Mouse (Mus musculus): ENCODE data around the gene Krtap4-7. TPM values are rescaled to one million over a fixed set of nuclear protein-coding genes. Genes with fewer than 3 reads are reported as not detected.

The Krtap4-7 gene
- polyA plus RNA-seq, 1 experiment from 2014 or later = not detected

DNA sequence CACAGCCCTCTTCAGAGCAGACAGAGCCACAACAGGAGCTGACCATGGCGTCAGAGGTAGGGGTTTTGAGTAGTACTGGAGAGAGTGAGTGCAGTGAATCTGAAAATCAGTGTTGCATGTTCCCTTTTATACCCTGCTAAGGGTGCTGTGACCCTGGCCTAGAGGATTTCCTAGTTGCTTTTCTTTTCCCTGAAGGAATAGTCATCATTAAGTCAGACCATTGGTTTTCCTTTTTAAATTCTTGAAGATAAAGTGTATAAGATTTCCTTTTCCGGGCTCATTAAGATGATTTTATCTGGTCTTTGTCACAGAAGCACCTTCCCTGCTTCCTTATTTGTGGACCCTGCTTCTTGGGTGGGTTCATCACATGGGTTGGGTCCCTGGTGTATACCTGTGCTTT, 6.2 kb upstream of the Krtap4-7 start, which contains the start of gene Gm11555:
TSS of gene Gm11555 (minus strand) at position 101 of the 400 bp plus-strand sequence.
- H3K9ac ChIP-seq (ENCODE audit: low read length) = no peak within 1 kb of the TSS
- 72% methylated on average over 2 of the region's 2 CpGs for WGBS
- no peak within 1 kb of the TSS for H3K4me2 ChIP-seq (ENCODE audit: low read length)
- no peaks in the 10 kb centered on the region for H3K4me1 ChIP-seq (ENCODE audit: control insufficient read depth, insufficient read depth, low read length)
- no peaks in the 10 kb centered on the region for H3K36me3 ChIP-seq (ENCODE audit: control insufficient read depth, insufficient read depth, low read length)
- no peaks in the 10 kb centered on the region for H3K27me3 ChIP-seq (replicated peaks; ENCODE audit: control insufficient read depth, insufficient read depth, low read length)
- ATAC-seq (no peak), DNase-seq (ENCODE audit: low spot score) (no peak)
- H3K9me3 ChIP-seq (replicated peaks; ENCODE audit: control insufficient read depth, low read length) = no peaks in the 10 kb centered on the region
- no peak within 1 kb of the TSS for H3K27ac ChIP-seq (ENCODE audit: low read depth, low read length)
- no peak within 1 kb of the TSS for H3K4me3 ChIP-seq (ENCODE audit: low read depth, low read length)

DNA sequence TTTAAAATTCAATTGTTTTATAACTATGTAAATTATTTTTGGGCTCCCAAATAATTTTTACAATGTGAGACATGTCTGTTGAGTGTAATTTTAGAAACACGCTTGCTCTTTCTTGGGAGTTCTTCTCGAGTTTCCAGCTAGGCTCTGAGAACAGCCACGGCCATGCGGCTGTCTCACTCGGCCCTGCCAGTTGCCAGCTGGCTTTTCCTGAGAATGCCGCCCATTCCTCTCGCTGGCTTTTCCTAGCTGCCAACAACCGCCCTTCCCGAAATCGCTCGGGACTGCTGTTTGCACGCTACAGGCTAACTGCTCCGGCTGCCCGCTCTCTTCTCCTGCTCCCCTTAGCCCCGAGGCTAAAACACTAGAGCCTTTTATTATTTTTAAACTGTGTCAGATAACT, 2.6 kb upstream of the Krtap4-7 start:
- H3K4me1 ChIP-seq (ENCODE audit: control insufficient read depth, insufficient read depth, low read length) = no peaks in the 10 kb centered on the region
- DNase-seq (ENCODE audit: low spot score) (no peak), ATAC-seq (no peak)
- H3K9me3 ChIP-seq (replicated peaks; ENCODE audit: control insufficient read depth, low read length) = no peaks in the 10 kb centered on the region
- no peak overlapping the region for H3K9ac ChIP-seq (ENCODE audit: low read length)
- H3K27me3 ChIP-seq (replicated peaks; ENCODE audit: control insufficient read depth, insufficient read depth, low read length) = no peaks in the 10 kb centered on the region
- H3K4me2 ChIP-seq (ENCODE audit: low read length) = no peak overlapping the region
- H3K36me3 ChIP-seq (ENCODE audit: control insufficient read depth, insufficient read depth, low read length) = no peaks in the 10 kb centered on the region
- H3K4me3 ChIP-seq (ENCODE audit: low read depth, low read length) = no peak overlapping the region
- H3K27ac ChIP-seq (ENCODE audit: low read depth, low read length) = no peak overlapping the region
- 91% methylated on average over 15 of the region's 15 CpGs for WGBS

DNA sequence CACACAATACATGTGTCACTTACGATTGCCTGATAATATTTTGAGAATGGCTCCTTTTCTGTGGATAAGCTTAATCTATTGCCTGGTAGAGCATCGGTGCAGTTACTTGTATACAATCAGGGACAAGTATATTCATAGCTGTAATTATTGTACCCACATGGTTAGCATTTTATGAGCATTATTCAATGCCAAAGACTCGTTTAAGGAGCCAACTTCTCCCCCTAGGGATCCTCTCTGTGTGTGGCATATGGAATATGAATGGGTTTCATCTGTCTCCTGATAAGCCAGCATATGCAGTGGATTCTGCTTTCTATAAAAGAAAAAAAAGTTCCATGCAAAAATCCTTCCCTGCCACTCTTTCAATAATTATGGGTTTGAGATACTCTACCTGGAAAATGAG, 462 bp upstream of the Krtap4-7 start:
- Histone ChIP-seq H3K4me2 (ENCODE audit: low read length) (no peak overlapping the region), H3K27me3 (replicated peaks; ENCODE audit: control insufficient read depth, insufficient read depth, low read length) (no peaks in the 10 kb centered on the region), H3K36me3 (ENCODE audit: control insufficient read depth, insufficient read depth, low read length) (no peaks in the 10 kb centered on the region), H3K4me3 (ENCODE audit: low read depth, low read length) (no peak overlapping the region), H3K9ac (ENCODE audit: low read length) (no peak overlapping the region), H3K4me1 (ENCODE audit: control insufficient read depth, insufficient read depth, low read length) (no peaks in the 10 kb centered on the region), H3K27ac (ENCODE audit: low read depth, low read length) (no peak overlapping the region), H3K9me3 (replicated peaks; ENCODE audit: control insufficient read depth, low read length) (no peaks in the 10 kb centered on the region)
- WGBS = 69% methylated on average over 3 of the region's 3 CpGs
- peak; percentile 58 for DNase-seq (ENCODE audit: low spot score)
- no peak for ATAC-seq

DNA sequence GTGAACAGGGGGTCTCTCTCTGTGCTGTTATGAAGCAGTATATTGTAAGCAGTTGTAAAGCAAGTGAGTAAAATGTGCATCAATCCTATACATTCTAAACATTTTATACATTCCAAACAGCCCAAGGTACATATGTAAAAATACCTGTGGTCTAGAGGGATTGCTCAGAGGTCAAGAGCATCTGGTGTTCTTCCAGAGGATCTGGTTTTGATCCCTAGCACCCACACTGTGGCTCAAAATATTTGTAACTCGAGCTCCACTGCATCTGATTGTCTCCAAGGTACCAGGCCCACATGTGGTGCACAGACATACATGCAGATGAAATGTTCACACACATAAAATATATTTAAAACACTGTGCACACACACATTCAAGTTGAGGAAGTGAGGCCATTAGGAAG, 3.0 kb downstream of the Krtap4-7 start:
- H3K36me3 ChIP-seq (ENCODE audit: control insufficient read depth, insufficient read depth, low read length) = no peaks in the 10 kb centered on the region
- H3K9ac ChIP-seq (ENCODE audit: low read length) = no peak overlapping the region
- ATAC-seq (no peak), DNase-seq (ENCODE audit: low spot score) (no peak)
- H3K4me1 ChIP-seq (ENCODE audit: control insufficient read depth, insufficient read depth, low read length) = no peaks in the 10 kb centered on the region
- no peaks in the 10 kb centered on the region for H3K27me3 ChIP-seq (replicated peaks; ENCODE audit: control insufficient read depth, insufficient read depth, low read length)
- no peaks in the 10 kb centered on the region for H3K9me3 ChIP-seq (replicated peaks; ENCODE audit: control insufficient read depth, low read length)
- H3K27ac ChIP-seq (ENCODE audit: low read depth, low read length) = no peak overlapping the region
- H3K4me2 ChIP-seq (ENCODE audit: low read length) = no peak overlapping the region
- H3K4me3 ChIP-seq (ENCODE audit: low read depth, low read length) = no peak overlapping the region
- 53% methylated on average over 1 of the region's 1 CpGs for WGBS

DNA sequence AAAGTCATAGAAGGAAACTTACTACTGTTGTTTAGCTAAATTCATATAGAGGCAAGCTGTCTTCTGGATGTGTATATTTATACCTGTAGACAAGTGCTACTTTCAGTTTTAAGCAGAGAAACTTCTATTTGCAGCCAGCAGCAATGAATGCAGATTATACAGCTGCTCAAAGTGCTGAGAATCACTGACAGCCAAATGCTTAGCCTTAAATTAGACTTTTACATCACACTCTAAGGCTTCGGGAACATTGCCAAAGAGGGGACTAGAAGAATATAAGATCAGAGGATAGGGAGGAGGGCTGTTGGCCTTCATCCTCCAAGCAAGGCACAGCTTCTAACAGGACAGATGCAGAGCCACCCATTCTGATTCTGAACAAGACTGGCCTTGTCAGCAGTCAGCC, 6.8 kb downstream of the Krtap4-7 start:
- Histone ChIP-seq H3K36me3 (ENCODE audit: control insufficient read depth, insufficient read depth, low read length) (no peaks in the 10 kb centered on the region), H3K27ac (ENCODE audit: low read depth, low read length) (no peak overlapping the region), H3K9me3 (replicated peaks; ENCODE audit: control insufficient read depth, low read length) (no peaks in the 10 kb centered on the region), H3K4me3 (ENCODE audit: low read depth, low read length) (no peak overlapping the region), H3K4me2 (ENCODE audit: low read length) (no peak overlapping the region), H3K9ac (ENCODE audit: low read length) (no peak overlapping the region), H3K4me1 (ENCODE audit: control insufficient read depth, insufficient read depth, low read length) (no peaks in the 10 kb centered on the region), H3K27me3 (replicated peaks; ENCODE audit: control insufficient read depth, insufficient read depth, low read length) (no peaks in the 10 kb centered on the region)
- 50% methylated on average over 1 of the region's 1 CpGs for WGBS
- DNase-seq (ENCODE audit: low spot score) (peak; percentile 19), ATAC-seq (no peak)

DNA sequence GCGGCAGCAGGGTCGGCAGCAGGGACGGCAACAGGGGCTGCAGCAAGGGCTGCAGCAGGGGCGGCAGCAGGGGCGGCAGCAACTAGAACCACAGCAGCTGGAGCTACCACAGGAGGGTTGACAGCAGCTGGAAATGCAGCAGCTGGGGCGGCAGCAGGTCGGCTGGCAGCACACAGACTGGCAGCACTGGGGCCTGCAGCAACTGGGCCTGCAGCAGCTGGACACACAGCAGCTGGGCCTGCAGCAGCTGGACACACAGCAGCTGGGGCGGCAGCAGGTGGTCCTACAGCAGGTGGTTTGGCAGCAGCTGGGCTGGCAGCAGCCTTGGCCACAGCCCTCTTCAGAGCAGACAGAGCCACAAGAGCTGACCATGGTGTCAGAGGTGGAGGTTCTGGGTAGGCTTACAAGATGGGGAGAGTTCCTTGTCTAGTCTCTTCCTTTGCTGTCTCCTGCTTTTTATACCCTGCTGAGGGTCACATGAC, 9.2 kb downstream of the Krtap4-7 start, which contains the start of gene Krtap4-2:
TSS of gene Krtap4-2 (minus strand) at position 432 of the 482 bp plus-strand sequence.
- Histone ChIP-seq H3K4me3 (ENCODE audit: low read depth, low read length) (no peak within 1 kb of the TSS), H3K9ac (ENCODE audit: low read length) (no peak within 1 kb of the TSS), H3K27ac (ENCODE audit: low read depth, low read length) (no peak within 1 kb of the TSS), H3K9me3 (replicated peaks; ENCODE audit: control insufficient read depth, low read length) (no peaks in the 10 kb centered on the region), H3K27me3 (replicated peaks; ENCODE audit: control insufficient read depth, insufficient read depth, low read length) (no peaks in the 10 kb centered on the region), H3K36me3 (ENCODE audit: control insufficient read depth, insufficient read depth, low read length) (no peaks in the 10 kb centered on the region), H3K4me1 (ENCODE audit: control insufficient read depth, insufficient read depth, low read length) (no peaks in the 10 kb centered on the region), H3K4me2 (ENCODE audit: low read length) (no peak within 1 kb of the TSS)
- DNase-seq (ENCODE audit: low spot score) = no peak
- 42% methylated on average over 8 of the region's 8 CpGs for WGBS
- ATAC-seq = no peak

DNA sequence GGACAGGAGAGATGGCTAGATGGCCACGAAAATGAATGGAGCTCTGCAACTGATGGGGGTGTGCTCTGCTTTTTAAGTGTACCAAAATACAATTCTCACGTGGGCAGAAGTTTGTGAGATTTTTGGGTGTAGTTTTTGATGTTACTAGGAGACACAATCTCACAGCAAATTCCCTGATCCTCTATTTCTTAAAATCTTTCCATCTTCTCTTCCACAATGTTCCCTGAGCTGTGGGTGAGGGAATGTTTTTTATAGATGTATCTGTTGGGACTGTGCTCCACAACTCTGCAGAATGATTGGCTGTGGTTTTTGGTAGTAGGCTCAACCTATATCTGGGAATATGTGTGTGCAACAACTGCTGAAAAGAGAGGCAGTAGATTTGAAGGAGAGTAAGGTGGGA, 10.6 kb downstream of the Krtap4-7 start:
- Histone ChIP-seq H3K4me1 (ENCODE audit: control insufficient read depth, insufficient read depth, low read length) (no peaks in the 10 kb centered on the region), H3K36me3 (ENCODE audit: control insufficient read depth, insufficient read depth, low read length) (no peaks in the 10 kb centered on the region), H3K4me2 (ENCODE audit: low read length) (no peak overlapping the region), H3K4me3 (ENCODE audit: low read depth, low read length) (no peak overlapping the region), H3K27me3 (replicated peaks; ENCODE audit: control insufficient read depth, insufficient read depth, low read length) (no peaks in the 10 kb centered on the region), H3K9me3 (replicated peaks; ENCODE audit: control insufficient read depth, low read length) (no peaks in the 10 kb centered on the region), H3K9ac (ENCODE audit: low read length) (no peak overlapping the region), H3K27ac (ENCODE audit: low read depth, low read length) (no peak overlapping the region)
- no peak for DNase-seq (ENCODE audit: low spot score)
- ATAC-seq = no peak
- WGBS = 78% methylated on average over 2 of the region's 2 CpGs

DNA sequence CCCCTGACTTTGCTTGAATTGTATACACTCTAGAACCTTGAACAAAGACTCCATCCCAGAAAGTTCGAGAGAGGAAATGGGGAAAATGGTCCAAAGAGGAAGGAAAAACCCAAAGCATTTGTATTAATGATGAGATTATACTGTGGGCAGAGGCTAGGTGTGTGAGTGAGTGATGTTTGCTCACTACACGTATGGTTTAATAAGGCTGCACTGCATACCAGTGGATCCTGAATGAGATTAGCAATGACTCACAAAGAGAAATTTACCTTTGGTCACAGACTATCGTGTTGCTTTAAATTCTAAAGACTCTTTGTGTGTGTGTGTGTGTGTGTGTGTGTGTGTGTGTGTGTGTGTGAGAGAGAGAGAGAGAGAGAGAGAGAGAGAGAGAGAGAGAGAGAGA, 13.0 kb downstream of the Krtap4-7 start:
- DNase-seq (ENCODE audit: low spot score) (no peak), ATAC-seq (no peak)
- Histone ChIP-seq H3K4me3 (ENCODE audit: low read depth, low read length) (no peak overlapping the region), H3K9ac (ENCODE audit: low read length) (no peak overlapping the region), H3K27me3 (replicated peaks; ENCODE audit: control insufficient read depth, insufficient read depth, low read length) (no peaks in the 10 kb centered on the region), H3K9me3 (replicated peaks; ENCODE audit: control insufficient read depth, low read length) (no peaks in the 10 kb centered on the region), H3K36me3 (ENCODE audit: control insufficient read depth, insufficient read depth, low read length) (no peaks in the 10 kb centered on the region), H3K4me1 (ENCODE audit: control insufficient read depth, insufficient read depth, low read length) (no peaks in the 10 kb centered on the region), H3K4me2 (ENCODE audit: low read length) (no peak overlapping the region), H3K27ac (ENCODE audit: low read depth, low read length) (no peak overlapping the region)
- WGBS = 73% methylated on average over 3 of the region's 3 CpGs

DNA sequence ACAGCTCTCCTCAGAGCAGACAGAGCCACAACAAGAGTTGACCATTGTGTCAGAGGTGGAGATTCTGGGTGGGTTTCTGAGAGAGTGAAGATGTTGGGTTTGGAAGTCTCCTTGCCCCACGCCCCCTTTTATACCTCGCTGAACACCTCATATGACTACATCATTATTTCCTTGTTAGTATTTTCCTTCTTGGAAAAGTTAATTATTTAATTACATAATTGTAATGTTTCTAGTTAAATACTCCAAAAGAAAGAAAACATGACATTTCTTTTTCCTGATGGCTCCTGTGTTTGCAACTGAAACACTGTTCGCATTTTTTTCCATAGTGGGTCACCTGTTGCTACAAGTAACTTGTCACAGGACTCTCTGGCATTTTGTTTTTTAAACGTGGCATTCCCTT, 15.8 kb downstream of the Krtap4-7 start, which contains the start of gene Krtap4-1:
TSS of gene Krtap4-1 (minus strand) at position 101 of the 400 bp plus-strand sequence.
- Histone ChIP-seq H3K4me3 (ENCODE audit: low read depth, low read length) (no peak within 1 kb of the TSS), H3K27me3 (replicated peaks; ENCODE audit: control insufficient read depth, insufficient read depth, low read length) (no peaks in the 10 kb centered on the region), H3K9me3 (replicated peaks; ENCODE audit: control insufficient read depth, low read length) (no peaks in the 10 kb centered on the region), H3K9ac (ENCODE audit: low read length) (no peak within 1 kb of the TSS), H3K27ac (ENCODE audit: low read depth, low read length) (no peak within 1 kb of the TSS), H3K4me2 (ENCODE audit: low read length) (no peak within 1 kb of the TSS), H3K36me3 (ENCODE audit: control insufficient read depth, insufficient read depth, low read length) (no peaks in the 10 kb centered on the region), H3K4me1 (ENCODE audit: control insufficient read depth, insufficient read depth, low read length) (no peaks in the 10 kb centered on the region)
- no peak for DNase-seq (ENCODE audit: low spot score)
- ATAC-seq = no peak
- WGBS = 73% methylated on average over 4 of the region's 4 CpGs

Measured in forebrain, embryonic 14.5 days (tissue).